Mouse (Mus musculus) layer of hippocampus, postnatal 25 days (tissue): ENCODE data around the gene Slc22a4. TPM values are rescaled to one million over a fixed set of nuclear protein-coding genes. Genes with fewer than 3 reads are reported as not detected.

Experiments
- total RNA-seq, 2 experiments: library from RNA; stranded (reverse); gene quantifications; 2 replicates each; pipeline ENCODE4 v1.2.3; 2021

The Slc22a4 gene
- total RNA-seq, 2 experiments from 2014 or later = 4.8 to 7.2 TPM

Other genes with a start within 250 kb of the Slc22a4 start
- 1 to 10 TPM; 4.3 to 9.1 TPM for gene Gm12216, start 168.8 kb downstream of the Slc22a4 start, total RNA-seq
- gene Slc22a5, start 136.4 kb downstream of the Slc22a4 start, total RNA-seq = 10 to 100 TPM in 1 of 2 experiments, 1 to 10 TPM in 1; 9.9 to 14.4 TPM
- 1 to 10 TPM; 1.4 to 1.8 TPM for gene Slc22a21, start 47.8 kb downstream of the Slc22a4 start, total RNA-seq
- 10 to 100 TPM; 15.7 TPM for gene Pdlim4, start 40.9 kb upstream of the Slc22a4 start, total RNA-seq
- 10 to 100 TPM; 15.2 to 22.4 TPM for gene P4ha2, start 72.0 kb upstream of the Slc22a4 start, total RNA-seq
- gene Csf2, start 221.6 kb upstream of the Slc22a4 start, total RNA-seq = not detected
- not detected for gene Il3, start 239.2 kb upstream of the Slc22a4 start, total RNA-seq